Mouse (Mus musculus) limb, embryonic 13.5 days (tissue): ENCODE measurements around the gene Lmf1. TPM values are rescaled to one million over a fixed set of nuclear protein-coding genes. Genes with fewer than 3 reads are reported as not detected.

ENCODE experiments used
- ATAC-seq: fragments of 200-750 bp; cut with Nextera tagmentation; 2 replicates; pipeline ENCODE4 v1.8.0; 2017; ENCODE audit warnings: low read depth, moderate number of reproducible peaks, moderate TSS enrichment; ENCODE audit not compliant: low FRiP score
- H3K27ac ChIP-seq: fragments of 300-500 bp; sonication (generic); 2 replicates; pipeline ENCODE4 v1.5.1; 2015; ENCODE audit warnings: inconsistent platforms, mild to moderate bottlenecking, moderate library complexity
- H3K27me3 ChIP-seq: fragments of 300-500 bp; sonication (generic); 2 replicates; pipeline ENCODE4 v1.6.1; 2015; ENCODE audit warnings: mild to moderate bottlenecking, inconsistent platforms
- H3K36me3 ChIP-seq: fragments of 300-500 bp; sonication (generic); 2 replicates; pipeline ENCODE4 v1.6.1; 2015; ENCODE audit warnings: inconsistent platforms, mild to moderate bottlenecking, moderate library complexity
- H3K4me1 ChIP-seq: fragments of 300-500 bp; sonication (generic); 2 replicates; pipeline ENCODE4 v1.6.1; 2015; ENCODE audit warnings: inconsistent platforms
- H3K4me2 ChIP-seq: fragments of 300-500 bp; sonication (generic); replicated peaks from 2 replicates; pipeline ENCODE4 v1.6.1; 2015; ENCODE audit warnings: inconsistent platforms, mild to moderate bottlenecking, moderate library complexity
- H3K4me3 ChIP-seq: fragments of 300-500 bp; sonication (generic); 2 replicates; pipeline ENCODE4 v1.5.1; 2015; ENCODE audit warnings: moderate library complexity, mild to moderate bottlenecking, inconsistent platforms
- H3K9ac ChIP-seq: fragments of 300-500 bp; sonication (generic); 2 replicates; pipeline ENCODE4 v1.6.1; 2015; ENCODE audit warnings: mild to moderate bottlenecking, inconsistent platforms
- H3K9me3 ChIP-seq: fragments of 300-500 bp; sonication (generic); 2 replicates; pipeline ENCODE4 v1.6.1; 2016; ENCODE audit warnings: inconsistent platforms
- WGBS: fragments of 180-500 bp; shearing (Covaris S2); methylation state at CpG from one replicate; pipeline ENCODE4 v1.1.7; 2015; 5-methylcytosine and 5-hydroxymethylcytosine counted together
- polyA plus RNA-seq: library from polyadenylated mRNA; unstranded; fragments of >200 nt; fragmentation: Nextera tagmentation; extraction: Ambion mirVana; gene quantifications from 2 replicates; pipeline ENCODE4 v1.2.1, GENCODE M21; 2015

Gene Lmf1
- 31.2 and 33.2 TPM in 2 replicates for polyA plus RNA-seq

- peak within 1 kb of the TSS; percentile 76; the same call in 1 of the 2 replicates for H3K27ac ChIP-seq
- no peaks in the 10 kb centered on the region for H3K9me3 ChIP-seq
- H3K4me1 ChIP-seq: peaks cover 32% of the 10 kb centered on the region
- H3K36me3 ChIP-seq: no peaks in the 10 kb centered on the region
- WGBS: under 1% methylated on average over 31 of the region's 31 CpGs
- H3K4me3 ChIP-seq: peak within 1 kb of the TSS; percentile 70
- H3K4me2 ChIP-seq: peak within 1 kb of the TSS; percentile 93
- ATAC-seq: peak; percentile 96
- H3K9ac ChIP-seq: peak within 1 kb of the TSS; percentile 81
- peaks cover 14% of the 10 kb centered on the region for H3K27me3 ChIP-seq
These were observed at the start of gene Lmf1 for GRCm38 (mm10) chr17:25578920-25579319. Gene Lmf1, plus strand, starts transcription at chr17:25579085.

DNA sequence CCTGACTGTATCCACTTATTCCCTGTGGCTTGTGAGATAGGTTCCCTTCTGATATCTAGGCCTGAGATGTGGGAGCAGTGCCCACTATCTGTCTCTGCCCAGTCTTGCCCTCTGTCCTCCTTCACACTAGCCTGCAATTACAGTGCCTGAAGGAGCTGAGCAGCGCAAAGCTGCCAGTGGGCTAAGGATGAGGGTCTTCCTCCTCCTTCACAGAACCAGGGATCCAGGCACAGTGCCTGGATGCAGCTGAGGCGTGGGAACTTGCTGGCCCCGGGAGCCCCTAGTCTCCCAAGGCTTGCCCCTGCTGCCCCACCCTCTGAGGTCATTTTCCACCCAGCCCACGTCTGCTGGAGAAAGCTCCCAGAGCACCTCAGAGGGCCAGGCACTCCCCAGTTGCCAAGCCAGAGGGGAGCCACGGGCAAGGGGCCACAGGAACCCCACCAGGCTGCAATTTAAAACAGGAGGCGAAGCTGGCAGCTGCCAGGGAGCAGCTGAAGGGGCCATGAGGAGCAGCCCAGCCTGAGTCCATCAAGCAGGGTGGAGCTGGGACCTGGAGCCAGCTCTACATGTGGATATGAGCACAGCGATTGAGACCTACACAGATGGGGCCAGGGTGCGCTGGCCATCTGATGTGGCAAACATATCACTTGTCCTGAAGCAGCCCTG is 48.4 kb upstream of the Lmf1 start:
- H3K27me3 ChIP-seq: no peaks in the 10 kb centered on the region; the same call in 1 of the 2 replicates
- no peak for ATAC-seq
- no peak overlapping the region for H3K27ac ChIP-seq
- H3K9me3 ChIP-seq: no peaks in the 10 kb centered on the region
- no peak overlapping the region for H3K4me3 ChIP-seq
- 61% methylated on average over 8 of the region's 8 CpGs for WGBS
- no peak overlapping the region for H3K9ac ChIP-seq
- no peak overlapping the region for H3K4me2 ChIP-seq
- H3K4me1 ChIP-seq: no peaks in the 10 kb centered on the region
- no peaks in the 10 kb centered on the region for H3K36me3 ChIP-seq

- H3K4me2 ChIP-seq: no peak overlapping the region; the same call in 1 of the 2 replicates
- H3K9ac ChIP-seq: no peak overlapping the region
- no peaks in the 10 kb centered on the region for H3K36me3 ChIP-seq
- 56% methylated on average over 27 of the region's 27 CpGs for WGBS
- no peak overlapping the region for H3K4me3 ChIP-seq
- H3K4me1 ChIP-seq: peaks cover 8% of the 10 kb centered on the region; the same call in 1 of the 2 replicates
- no peak overlapping the region for H3K27ac ChIP-seq
- no peaks in the 10 kb centered on the region for H3K27me3 ChIP-seq
- H3K9me3 ChIP-seq: no peaks in the 10 kb centered on the region
- ATAC-seq: peak; percentile 32; the same call in 1 of the 2 replicates
These were observed 39.7 kb upstream of the Lmf1 start for GRCm38 (mm10) chr17:25538945-25539875.

DNA sequence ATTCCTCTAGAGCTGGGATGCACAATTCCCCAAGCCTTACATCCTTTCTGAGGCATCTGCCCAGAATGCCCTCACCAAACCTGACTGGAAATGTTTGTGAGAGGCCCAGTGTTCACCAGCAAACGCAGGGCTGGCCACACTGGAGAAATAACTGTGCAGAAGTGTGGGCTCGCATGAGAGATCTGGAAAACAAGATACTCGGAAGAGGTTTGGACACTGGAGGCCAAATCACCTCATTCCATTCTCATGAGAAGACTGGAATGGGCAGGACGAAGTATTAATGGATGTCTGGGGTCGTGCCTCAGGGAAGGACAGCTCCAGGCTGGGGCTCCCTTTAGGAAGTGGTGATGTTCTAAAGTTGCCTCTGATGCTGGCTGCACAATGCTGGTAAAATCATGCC is 38.2 kb upstream of the Lmf1 start:
- no peaks in the 10 kb centered on the region for H3K36me3 ChIP-seq
- no peak for ATAC-seq
- H3K4me3 ChIP-seq: no peak overlapping the region
- H3K4me2 ChIP-seq: no peak overlapping the region
- no peak overlapping the region for H3K27ac ChIP-seq
- WGBS: 78% methylated on average over 5 of the region's 5 CpGs
- no peaks in the 10 kb centered on the region for H3K27me3 ChIP-seq
- H3K9ac ChIP-seq: no peak overlapping the region
- H3K9me3 ChIP-seq: no peaks in the 10 kb centered on the region
- peaks cover 8% of the 10 kb centered on the region; the same call in 1 of the 2 replicates for H3K4me1 ChIP-seq

GRCm38 (mm10) chr17:25541768-25542167 is 37.1 kb upstream of the Lmf1 start:
- Histone ChIP-seq H3K4me2 (no peak overlapping the region), H3K4me1 (peaks cover 8% of the 10 kb centered on the region; the same call in 1 of the 2 replicates), H3K27me3 (no peaks in the 10 kb centered on the region), H3K36me3 (no peaks in the 10 kb centered on the region), H3K9me3 (no peaks in the 10 kb centered on the region), H3K9ac (no peak overlapping the region), H3K4me3 (no peak overlapping the region), H3K27ac (no peak overlapping the region)
- ATAC-seq: no peak
- WGBS: 87% methylated on average over 4 of the region's 4 CpGs

DNA sequence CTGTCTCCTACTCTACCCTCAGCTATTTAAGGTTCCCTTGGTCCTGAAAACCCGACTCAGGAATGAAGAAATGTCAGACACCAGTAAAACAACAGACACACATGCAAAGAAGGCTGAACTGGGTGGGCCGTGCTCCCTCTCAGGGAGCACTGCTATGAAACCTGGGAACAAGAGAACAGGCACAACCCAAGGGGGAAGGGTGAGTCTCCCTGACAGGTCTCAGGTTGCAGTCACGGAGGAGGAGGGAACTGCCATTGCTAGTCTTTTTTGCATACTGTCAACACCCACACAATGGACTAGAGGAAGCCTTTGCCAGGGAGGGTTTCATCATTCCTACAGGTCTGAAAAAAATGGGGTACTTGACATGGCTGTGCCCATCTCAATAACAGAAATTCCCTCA is 31.9 kb upstream of the Lmf1 start:
- H3K36me3 ChIP-seq: no peaks in the 10 kb centered on the region
- peaks cover 13% of the 10 kb centered on the region; the same call in 1 of the 2 replicates for H3K4me1 ChIP-seq
- WGBS: 38% methylated on average over 3 of the region's 3 CpGs
- no peak overlapping the region for H3K27ac ChIP-seq
- no peak overlapping the region for H3K4me3 ChIP-seq
- no peaks in the 10 kb centered on the region for H3K27me3 ChIP-seq
- no peaks in the 10 kb centered on the region for H3K9me3 ChIP-seq
- ATAC-seq: no peak
- no peak overlapping the region for H3K4me2 ChIP-seq
- H3K9ac ChIP-seq: no peak overlapping the region

GRCm38 (mm10) chr17:25550020-25550419 is 28.9 kb upstream of the Lmf1 start:
- WGBS: 69% methylated on average over 5 of the region's 5 CpGs
- H3K4me2 ChIP-seq: no peak overlapping the region
- no peaks in the 10 kb centered on the region for H3K36me3 ChIP-seq
- peaks cover 16% of the 10 kb centered on the region for H3K4me1 ChIP-seq
- peak; percentile 51; the same call in 1 of the 2 replicates for ATAC-seq
- H3K4me3 ChIP-seq: no peak overlapping the region
- H3K9ac ChIP-seq: no peak overlapping the region
- no peak overlapping the region; the same call in 1 of the 2 replicates for H3K27ac ChIP-seq
- no peaks in the 10 kb centered on the region for H3K9me3 ChIP-seq
- H3K27me3 ChIP-seq: no peaks in the 10 kb centered on the region

DNA sequence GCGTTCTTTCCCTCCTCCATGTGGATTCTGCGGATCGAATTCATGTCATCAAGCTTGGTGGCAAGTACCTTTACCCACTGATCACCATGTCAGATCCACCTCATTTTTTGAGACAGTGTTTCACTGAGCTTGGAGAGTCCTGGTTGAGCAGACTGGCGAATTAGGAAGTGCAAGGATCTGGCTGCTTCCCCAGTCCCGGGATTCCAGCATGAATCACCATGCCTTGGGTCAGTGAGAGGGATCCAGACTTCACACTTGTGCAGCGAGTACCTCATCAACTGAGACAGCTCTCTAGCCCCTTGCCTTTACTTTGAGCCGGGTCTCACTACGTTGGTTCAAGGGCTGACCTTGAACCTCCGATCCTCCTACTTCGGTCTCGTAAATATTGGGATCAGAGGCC is 27.6 kb upstream of the Lmf1 start:
- H3K4me1 ChIP-seq: peaks cover 29% of the 10 kb centered on the region
- no peak overlapping the region for H3K9ac ChIP-seq
- 88% methylated on average over 11 of the region's 11 CpGs for WGBS
- no peak overlapping the region for H3K27ac ChIP-seq
- no peak overlapping the region for H3K4me3 ChIP-seq
- ATAC-seq: no peak
- no peaks in the 10 kb centered on the region for H3K9me3 ChIP-seq
- no peak overlapping the region for H3K4me2 ChIP-seq
- no peaks in the 10 kb centered on the region for H3K27me3 ChIP-seq
- H3K36me3 ChIP-seq: no peaks in the 10 kb centered on the region

GRCm38 (mm10) chr17:25555159-25555558 is 23.7 kb upstream of the Lmf1 start:
- Histone ChIP-seq H3K27ac (peak overlapping the region; percentile 77), H3K4me3 (no peak overlapping the region), H3K27me3 (no peaks in the 10 kb centered on the region), H3K36me3 (no peaks in the 10 kb centered on the region), H3K4me2 (no peak overlapping the region; the same call in 1 of the 2 replicates), H3K4me1 (peaks cover 27% of the 10 kb centered on the region), H3K9ac (no peak overlapping the region), H3K9me3 (no peaks in the 10 kb centered on the region)
- 11% methylated on average over 3 of the region's 3 CpGs for WGBS
- peak; percentile 17; the same call in 1 of the 2 replicates for ATAC-seq

DNA sequence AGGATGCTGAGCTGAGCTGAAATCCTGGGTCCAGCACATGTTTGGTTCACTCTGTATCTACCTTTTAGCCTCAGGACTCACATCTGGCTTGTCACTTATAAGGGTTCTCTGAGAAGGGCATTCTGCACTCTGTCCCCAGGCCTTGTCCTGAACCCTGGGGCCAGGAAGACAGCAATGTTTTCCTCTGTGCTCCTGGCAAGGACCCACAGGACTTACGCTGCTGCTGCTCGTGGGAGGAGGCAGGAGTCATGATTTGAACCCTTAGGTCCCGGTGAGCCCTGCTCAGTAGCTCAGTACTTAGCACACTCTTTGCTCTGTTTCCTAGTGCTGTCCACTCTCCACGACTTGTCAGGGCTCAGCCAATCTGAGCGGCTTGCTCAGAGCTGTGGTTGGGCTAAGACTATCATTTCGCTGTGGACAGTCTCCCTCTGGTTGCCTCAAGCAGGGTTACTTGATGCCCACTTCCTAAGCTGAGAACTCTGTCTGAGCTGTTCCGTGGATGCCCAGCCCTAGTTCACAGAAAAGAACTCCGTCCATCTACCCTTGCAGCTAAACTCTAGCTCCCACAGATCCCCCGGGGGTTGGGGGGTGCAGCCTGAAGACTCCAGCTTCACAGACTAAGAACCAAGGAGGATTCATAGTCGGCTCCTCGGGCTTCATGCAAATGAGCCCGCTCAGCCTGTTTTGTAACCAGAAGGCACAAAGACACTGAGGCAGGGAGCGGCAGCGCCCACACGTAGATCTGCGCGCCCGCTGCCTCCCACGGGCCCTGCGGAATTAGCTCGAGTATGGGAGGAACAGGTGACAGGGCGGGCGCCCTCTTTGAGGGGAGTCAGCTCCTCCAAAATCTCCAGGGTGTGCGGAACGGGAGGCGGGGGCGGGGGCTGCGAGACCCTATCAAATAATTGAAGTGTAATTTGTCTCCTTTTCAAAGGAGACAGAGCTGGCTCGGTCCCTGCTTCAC is 22.9 kb upstream of the Lmf1 start:
- Histone ChIP-seq H3K9me3 (no peaks in the 10 kb centered on the region), H3K4me1 (peaks cover 27% of the 10 kb centered on the region), H3K4me3 (peak overlapping the region; percentile 34), H3K36me3 (no peaks in the 10 kb centered on the region), H3K27me3 (no peaks in the 10 kb centered on the region), H3K9ac (peak overlapping the region; percentile 66), H3K27ac (peak overlapping the region; percentile 77), H3K4me2 (peak overlapping the region; percentile 71)
- 8% methylated on average over 29 of the region's 29 CpGs for WGBS
- ATAC-seq: no peak; the same call in 1 of the 2 replicates

DNA sequence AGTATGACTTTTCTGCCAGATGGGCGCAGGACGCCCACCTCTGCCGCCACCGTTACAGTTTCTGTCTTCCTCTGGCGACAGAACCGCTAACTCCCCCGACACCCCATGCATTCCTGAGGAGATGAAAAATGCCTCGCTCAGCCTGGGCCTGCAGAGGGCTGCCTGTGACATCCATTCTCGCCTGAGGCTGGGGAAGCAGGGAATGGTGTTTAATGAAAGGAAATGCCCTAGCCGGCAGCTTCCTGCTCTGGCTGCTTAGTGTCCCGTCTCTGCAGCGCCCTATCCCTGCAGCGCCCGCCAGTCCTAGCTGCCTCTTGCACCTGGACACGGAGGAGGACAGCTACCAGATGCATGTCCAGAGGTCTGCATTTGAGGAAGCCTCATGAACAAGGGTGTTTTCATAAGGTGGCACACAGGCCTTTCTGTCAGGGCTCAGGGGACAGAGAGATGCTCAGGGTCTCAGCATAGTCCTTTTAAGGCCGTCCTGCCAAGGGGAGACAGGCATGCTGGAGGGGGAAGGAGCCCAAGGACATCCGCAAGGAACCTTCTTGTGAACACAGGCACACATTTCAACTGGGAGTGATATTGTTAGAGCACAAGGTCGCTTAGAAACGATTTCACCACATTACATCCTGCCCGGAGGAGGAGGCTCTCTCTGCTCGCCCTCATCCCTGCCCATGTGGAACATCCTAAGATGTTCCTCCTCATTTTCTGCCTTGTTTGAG is 22.1 kb upstream of the Lmf1 start:
- Histone ChIP-seq H3K9ac (peak overlapping the region; percentile 66), H3K27ac (peak overlapping the region; percentile 77), H3K4me3 (peak overlapping the region; percentile 34), H3K9me3 (no peaks in the 10 kb centered on the region), H3K4me2 (peak overlapping the region; percentile 71), H3K4me1 (peaks cover 27% of the 10 kb centered on the region), H3K27me3 (no peaks in the 10 kb centered on the region), H3K36me3 (no peaks in the 10 kb centered on the region)
- WGBS: 11% methylated on average over 21 of the region's 21 CpGs
- peak; percentile 48; the same call in 1 of the 2 replicates for ATAC-seq
